Mouse (Mus musculus) spleen, adult 18-20 months (tissue): Measurements from ENCODE around the gene Sgpp2.

Experiments used
- DNase-seq, 2 experiments: peaks; one replicate each; pipeline ENCODE4 v3.0.0; 2022; ENCODE audit warnings: mixed read lengths in 2 of 2

Sgpp2 gene

GRCm38 (mm10) chr1:78340584-78340983 lies 30.4 kb downstream of the Sgpp2 start:
- no peak for DNase-seq

GRCm38 (mm10) chr1:78347317-78347806 lies 37.2 kb downstream of the Sgpp2 start:
- DNase-seq: no peak

- no peak for DNase-seq
These were observed 39.1 kb downstream of the Sgpp2 start for GRCm38 (mm10) chr1:78349219-78349618.

- DNase-seq: no peak
These were observed 43.1 kb downstream of the Sgpp2 start for GRCm38 (mm10) chr1:78353254-78353653.

GRCm38 (mm10) chr1:78355123-78355522 lies 45.0 kb downstream of the Sgpp2 start:
- no peak for DNase-seq

- DNase-seq: no peak
These were observed 47.3 kb downstream of the Sgpp2 start for GRCm38 (mm10) chr1:78357415-78357814.

GRCm38 (mm10) chr1:78357868-78358267 lies 47.7 kb downstream of the Sgpp2 start:
- no peak for DNase-seq

GRCm38 (mm10) chr1:78363965-78364889 lies 54.1 kb downstream of the Sgpp2 start:
- no peak for DNase-seq

- no peak for DNase-seq
These were observed 57.7 kb downstream of the Sgpp2 start for GRCm38 (mm10) chr1:78367806-78368205.

GRCm38 (mm10) chr1:78370121-78370520 lies 60.0 kb downstream of the Sgpp2 start:
- no peak for DNase-seq

- no peak for DNase-seq
These were observed 61.6 kb downstream of the Sgpp2 start for GRCm38 (mm10) chr1:78371569-78372236.

GRCm38 (mm10) chr1:78372316-78372715 lies 62.2 kb downstream of the Sgpp2 start:
- no peak for DNase-seq

GRCm38 (mm10) chr1:78373836-78374235 lies 63.7 kb downstream of the Sgpp2 start:
- DNase-seq: no peak

- DNase-seq: no peak
These were observed 64.9 kb downstream of the Sgpp2 start for GRCm38 (mm10) chr1:78375058-78375457.

GRCm38 (mm10) chr1:78380950-78381349 lies 70.8 kb downstream of the Sgpp2 start:
- DNase-seq: no peak

- DNase-seq: no peak
These were observed 77.7 kb downstream of the Sgpp2 start for GRCm38 (mm10) chr1:78387854-78388253.

- DNase-seq: no peak
These were observed 78.7 kb downstream of the Sgpp2 start for GRCm38 (mm10) chr1:78388848-78389247.

- no peak for DNase-seq
These were observed 85.1 kb downstream of the Sgpp2 start for GRCm38 (mm10) chr1:78395191-78395735.

- DNase-seq: no peak
These were observed 85.6 kb downstream of the Sgpp2 start for GRCm38 (mm10) chr1:78395737-78396136.

- DNase-seq: no peak
These were observed 86.3 kb downstream of the Sgpp2 start for GRCm38 (mm10) chr1:78396320-78396913.

GRCm38 (mm10) chr1:78399755-78400154 lies 89.6 kb downstream of the Sgpp2 start:
- no peak for DNase-seq

- no peak for DNase-seq
These were observed 91.3 kb downstream of the Sgpp2 start for GRCm38 (mm10) chr1:78401413-78401812.

GRCm38 (mm10) chr1:78409396-78409795 lies 99.3 kb downstream of the Sgpp2 start:
- no peak for DNase-seq
